Mouse (Mus musculus) heart, adult 8-10 months (tissue): ENCODE results near the gene Gm43064. TPM values are rescaled to one million over a fixed set of nuclear protein-coding genes. Genes with fewer than 3 reads are reported as not detected.
A peak's percentile ranks its signal among the peaks of the same experiment; 100 is the strongest.
"Not testable (repeated sequence)": the region's sequence is repeated elsewhere in the genome, so short reads cannot be mapped to it uniquely, and the experiment has no call there.

Source experiments
- DNase-seq: peaks from one replicate; pipeline ENCODE4 v3.0.0; 2022; ENCODE audit warnings: low spot score
- total RNA-seq, 4 experiments: library from RNA; stranded (reverse); gene quantifications; 2 replicates each; pipeline ENCODE4 v1.2.4; 2022

Gene Gm43064
- total RNA-seq = not detected

GRCm38 (mm10) chr3:103808891-103809798 lies at the start of gene Gm43064, which contains the start of the genes Dclre1b and Ap4b1:
Gene Gm43064 (plus strand): TSS chr3:103809573.
Gene Dclre1b (minus strand): TSS chr3:103809444.
Gene Ap4b1 (plus strand): TSS chr3:103809520.
- peak; percentile 90 for DNase-seq

- DNase-seq = peak; percentile 44
These were observed 42.6 kb upstream of the Gm43064 start for GRCm38 (mm10) chr3:103766789-103767188.

GRCm38 (mm10) chr3:103771531-103772130 lies 37.7 kb upstream of the Gm43064 start:
- peak; percentile 87 for DNase-seq

DNA sequence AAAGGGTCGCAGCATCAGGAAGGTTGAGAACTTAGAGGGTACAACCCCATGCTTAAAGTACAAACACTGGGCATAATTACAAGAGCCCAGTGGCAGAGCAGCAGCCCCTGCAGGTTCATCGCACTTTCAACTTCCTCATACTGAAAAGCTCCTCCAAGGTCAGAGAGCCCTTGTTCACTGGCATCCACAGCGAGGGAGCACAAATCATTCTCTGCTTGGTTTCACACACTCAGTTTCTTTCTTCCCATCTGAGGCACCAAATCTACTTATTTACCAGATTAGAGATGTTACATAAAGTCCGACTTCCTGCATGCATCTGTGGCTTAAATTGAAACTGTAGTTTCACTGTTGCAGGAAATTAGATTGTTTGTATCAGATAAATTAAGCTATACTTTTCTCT lies 36.5 kb upstream of the Gm43064 start:
- DNase-seq = no peak

DNA sequence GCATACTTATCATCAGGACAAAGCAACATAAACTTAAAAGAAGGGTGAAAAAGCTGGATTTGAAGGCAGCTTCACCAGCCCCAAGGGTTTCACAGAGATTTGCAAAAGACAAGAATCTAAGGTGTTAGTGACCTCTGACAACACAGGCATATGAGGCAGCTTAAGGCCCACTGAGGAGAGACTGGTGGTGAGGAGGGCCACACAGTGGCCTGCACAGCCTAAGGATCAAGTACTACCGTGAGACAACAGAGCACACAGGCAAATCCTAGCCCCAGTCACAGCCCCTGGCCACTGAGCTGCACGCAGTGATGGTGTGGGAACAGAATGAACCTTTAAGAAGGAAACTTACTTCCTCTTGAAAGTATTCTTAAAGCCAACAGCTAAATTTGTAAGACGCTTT lies 35.9 kb upstream of the Gm43064 start:
- no peak for DNase-seq

DNA sequence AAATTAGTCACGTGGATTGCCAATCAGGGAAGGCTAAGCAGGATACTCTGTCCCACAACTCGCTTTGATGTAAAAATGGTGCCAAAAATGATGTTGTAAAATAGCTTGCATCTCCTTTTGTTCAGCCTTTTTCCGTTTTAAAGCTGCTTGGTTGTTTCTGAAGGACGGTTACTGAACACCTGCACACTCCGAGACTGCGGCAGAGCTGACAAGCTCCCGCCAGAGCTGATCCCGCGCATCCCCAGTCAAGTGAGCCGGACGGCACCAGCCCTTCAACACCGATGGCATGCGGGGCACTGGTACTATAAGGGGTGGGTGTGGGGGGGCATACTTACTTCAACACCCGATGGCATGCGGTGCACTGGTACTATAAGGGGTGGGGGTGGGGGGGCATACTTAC lies 35.4 kb upstream of the Gm43064 start:
- no peak for DNase-seq

DNA sequence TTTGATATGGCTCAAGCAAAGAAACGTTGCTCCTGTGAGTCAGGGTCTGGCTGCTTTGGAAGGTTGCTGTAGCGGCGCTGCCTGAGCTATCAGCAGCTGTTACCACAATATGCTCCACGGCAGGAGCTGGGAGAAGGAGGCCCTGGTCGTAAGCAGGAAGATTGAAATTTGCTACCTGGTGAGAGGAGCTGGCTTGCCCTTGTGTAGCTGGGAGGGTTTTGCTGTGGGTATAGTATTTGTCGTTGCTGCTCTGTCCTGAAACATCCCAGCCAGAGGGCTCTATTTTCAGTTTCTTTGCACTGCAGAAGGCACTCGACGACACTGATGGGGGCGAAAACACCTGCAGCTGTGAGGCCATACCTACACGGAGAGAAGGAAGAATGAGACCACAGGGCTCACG lies 31.4 kb upstream of the Gm43064 start:
- no peak for DNase-seq

- no peak for DNase-seq
These were observed 30.7 kb upstream of the Gm43064 start for GRCm38 (mm10) chr3:103778660-103779059.

DNA sequence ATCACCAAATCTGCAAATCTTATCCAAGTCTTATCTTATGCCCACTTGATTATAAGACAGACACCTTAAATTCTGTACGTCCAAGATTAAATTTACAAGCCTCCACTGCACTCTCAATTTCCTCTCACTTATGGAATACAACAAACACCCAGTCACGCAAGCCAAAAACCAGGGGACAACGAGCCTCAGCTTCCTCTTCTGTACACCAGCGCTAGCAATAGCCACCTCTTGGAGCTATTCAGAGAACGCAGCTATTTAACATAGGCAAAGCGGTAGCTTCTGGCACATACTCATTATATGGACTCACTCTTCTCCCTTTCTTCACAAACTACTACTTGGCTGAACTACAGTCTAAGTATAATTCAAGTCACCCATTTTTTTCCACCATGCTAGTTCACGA lies 30.2 kb upstream of the Gm43064 start:
- DNase-seq = no peak

DNA sequence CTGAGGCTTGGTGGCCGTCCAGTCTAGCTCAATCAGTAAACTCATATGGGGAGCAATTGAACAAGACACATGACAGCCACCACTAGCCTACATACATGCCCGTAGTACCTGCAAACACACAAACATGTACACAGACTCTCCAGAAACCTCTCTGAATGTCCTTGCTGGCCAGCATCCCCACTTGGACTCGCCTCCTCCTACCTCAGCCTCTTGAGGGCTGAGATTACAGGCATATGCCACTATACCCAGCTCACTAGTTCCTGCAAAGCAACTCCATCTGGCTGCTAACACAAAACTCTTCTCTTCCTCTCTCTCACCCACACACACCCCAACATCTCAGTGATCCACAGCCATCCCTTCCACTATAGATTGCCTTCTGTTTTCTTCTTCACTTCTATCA lies 29.1 kb upstream of the Gm43064 start:
- no peak for DNase-seq

DNA sequence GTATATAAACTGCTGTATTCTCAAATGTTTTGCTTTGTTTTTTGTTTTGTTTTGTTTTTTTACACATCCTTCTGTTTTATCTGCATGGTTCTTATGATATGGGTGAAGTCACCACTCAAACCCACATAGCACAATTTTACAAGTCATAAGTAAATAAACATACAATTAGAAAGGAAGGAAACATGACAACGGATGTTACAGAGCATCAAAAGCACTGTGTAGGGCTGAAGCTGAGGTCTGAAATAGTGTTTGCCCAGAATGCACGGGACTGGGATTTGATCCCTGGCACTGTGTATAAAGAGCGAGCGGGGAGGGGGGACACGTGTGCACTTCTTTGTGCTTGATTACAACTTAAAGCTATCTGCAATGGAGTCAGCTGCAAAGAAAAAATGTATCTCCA lies 28.6 kb upstream of the Gm43064 start:
- DNase-seq = no peak

DNA sequence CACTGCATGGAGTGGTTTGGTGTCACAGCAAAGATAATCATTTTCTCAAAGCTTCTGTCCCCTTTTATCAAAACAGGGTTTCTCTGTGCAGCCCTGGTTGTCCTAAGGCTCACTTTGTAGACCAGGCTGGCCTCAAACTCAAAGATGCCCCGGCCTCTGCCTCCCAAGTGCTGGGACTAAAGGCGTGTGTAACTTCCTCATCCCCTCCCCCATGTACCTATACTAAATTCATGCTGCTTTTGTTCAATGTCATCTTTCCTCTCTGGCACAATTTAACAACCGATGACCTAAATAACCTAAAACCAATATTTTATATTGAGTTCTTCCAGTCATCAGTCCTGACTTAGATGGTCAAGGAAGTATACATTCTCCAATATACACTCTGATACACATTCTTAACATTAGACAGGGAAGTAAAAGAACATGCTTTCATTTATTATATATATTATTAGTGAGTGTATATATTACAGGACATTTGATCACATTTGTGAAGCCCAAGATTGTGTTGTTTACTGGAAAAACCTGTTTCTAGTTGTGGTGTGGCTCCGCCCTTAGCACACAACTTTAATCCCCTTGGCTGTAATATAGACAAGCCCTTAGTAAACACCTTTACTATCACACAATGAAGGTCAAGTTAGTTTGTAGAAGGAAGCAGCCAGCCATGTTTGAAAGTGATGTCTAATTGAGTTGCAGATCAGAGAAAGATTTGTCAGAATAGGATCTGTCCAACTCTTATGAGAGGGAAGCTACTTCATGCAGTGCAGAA lies 26.3 kb upstream of the Gm43064 start:
- no peak for DNase-seq

DNA sequence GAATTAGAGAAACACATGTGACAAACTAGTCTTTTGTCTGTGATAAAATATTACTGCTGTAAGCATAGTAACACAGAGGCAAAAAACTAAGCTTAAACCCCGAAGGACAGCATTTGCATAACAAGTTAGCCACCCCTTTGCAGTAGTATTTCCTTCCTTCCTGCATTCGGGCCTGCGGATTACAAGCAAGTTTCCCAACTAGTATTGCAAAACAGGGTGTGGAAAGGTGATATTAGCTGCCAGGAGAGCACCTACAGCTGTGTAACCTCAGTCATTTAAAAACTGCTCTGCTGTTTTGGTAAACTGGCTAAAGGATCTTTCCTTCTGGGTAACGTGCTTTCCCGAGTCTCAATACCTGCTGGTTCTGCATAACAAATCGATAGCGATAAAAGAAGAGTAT lies 22.1 kb upstream of the Gm43064 start:
- no peak for DNase-seq

DNA sequence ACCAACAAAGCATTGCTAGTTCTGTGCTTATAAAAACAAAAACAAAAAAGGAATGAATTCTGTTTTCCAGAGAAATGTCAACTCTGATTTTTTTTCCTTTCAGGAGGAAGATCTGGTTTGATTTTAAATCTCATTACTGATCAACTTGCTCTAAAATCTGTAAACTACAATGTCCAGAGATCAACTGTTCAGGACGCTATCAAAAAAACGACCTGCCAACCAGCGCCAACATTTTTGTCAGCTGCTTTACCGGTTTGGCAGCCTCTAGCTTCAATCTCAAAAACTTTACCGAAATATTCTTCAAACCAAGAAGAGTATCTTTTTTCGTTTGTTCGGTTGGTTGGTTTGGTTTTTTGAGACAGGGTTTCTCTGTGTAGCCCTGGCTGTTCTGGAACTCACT lies 20.3 kb upstream of the Gm43064 start:
- DNase-seq = no peak

DNA sequence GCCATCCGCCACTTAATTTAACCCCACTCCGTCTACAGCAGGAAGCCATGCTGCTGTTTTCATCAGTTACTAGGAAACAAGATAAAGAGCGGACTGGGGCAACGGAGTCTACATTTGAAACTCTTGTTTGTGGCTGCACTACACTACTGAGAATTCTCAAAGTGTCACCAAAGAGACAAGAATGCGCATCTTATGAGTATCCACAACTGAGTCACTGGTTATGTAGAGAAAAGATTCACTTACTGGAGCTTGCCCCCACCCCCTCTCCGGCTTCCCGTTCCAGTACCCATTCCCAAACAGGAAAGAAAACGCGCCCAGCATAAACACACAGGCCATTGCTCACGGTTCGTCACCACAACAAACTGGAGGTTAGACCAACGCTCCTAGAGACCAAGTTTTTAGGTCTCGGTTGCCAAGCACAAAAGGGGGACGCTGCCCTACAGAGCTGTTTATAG lies 19.5 kb upstream of the Gm43064 start:
- DNase-seq = peak; percentile 64

GRCm38 (mm10) chr3:103790346-103791145 lies 18.8 kb upstream of the Gm43064 start:
- DNase-seq = no peak

- DNase-seq = peak; percentile 95
These were observed 17.9 kb upstream of the Gm43064 start, which contains the start of gene Hipk1 for GRCm38 (mm10) chr3:103791230-103792110. Gene Hipk1 (minus strand): TSS chr3:103791563.

DNA sequence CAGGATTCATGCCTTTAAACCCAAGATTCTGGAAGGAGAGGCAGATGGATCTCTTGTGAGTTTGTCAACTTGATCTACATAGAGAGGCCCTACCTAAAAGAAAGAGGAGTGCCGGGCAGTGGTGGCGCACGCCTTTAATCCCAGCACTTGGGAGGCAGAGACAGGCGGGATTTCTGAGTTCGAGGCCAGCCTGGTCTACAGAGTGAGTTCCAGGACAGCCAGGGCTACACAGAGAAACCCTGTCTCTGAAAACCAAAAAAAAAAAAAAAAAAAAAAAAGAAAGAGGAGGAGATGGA lies 17.3 kb upstream of the Gm43064 start:
- DNase-seq = not testable (repeated sequence)

DNA sequence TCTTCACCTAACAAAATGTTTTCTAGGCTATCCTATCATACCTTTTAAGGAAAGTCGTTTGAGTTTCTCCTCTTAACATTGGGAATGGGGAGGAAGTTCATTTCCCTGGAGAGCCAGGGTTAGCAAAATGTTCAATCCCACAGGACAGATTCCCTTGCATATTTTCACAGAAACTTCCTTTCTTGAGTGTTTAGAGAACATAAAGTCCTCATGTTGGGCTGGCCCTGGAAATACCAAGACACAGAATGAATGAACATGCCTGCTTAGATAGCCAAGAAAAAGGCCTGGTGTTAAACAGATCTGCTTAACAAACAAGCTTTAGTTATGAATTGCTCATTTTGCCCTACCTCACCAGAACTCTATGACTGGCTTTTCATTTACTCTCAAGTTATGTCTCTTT lies 16.8 kb upstream of the Gm43064 start:
- DNase-seq = peak; percentile 78

DNA sequence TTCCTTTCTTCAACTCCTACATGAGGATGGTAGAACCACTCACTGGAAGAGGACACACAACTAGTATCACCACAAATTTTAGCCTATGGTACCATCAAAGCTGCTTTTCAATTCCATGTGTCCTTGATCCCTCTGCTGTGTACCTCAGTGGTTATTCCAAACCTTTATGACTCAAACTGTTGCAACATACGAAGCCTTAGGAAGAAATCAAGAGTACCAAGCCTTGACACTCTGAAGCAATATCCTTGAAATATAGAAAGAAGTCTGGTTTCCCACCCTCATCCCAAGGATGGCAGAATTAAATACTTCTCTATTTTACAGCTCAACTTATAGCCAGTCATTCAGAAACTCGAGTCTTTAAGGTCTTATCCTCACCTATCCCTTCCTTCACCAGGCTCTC lies 13.0 kb upstream of the Gm43064 start:
- DNase-seq = no peak
